Mouse (Mus musculus) megakaryocyte progenitor cell, adult 5-6 weeks (primary cell): ENCODE results near the gene Timp2. TPM values are rescaled to one million over a fixed set of nuclear protein-coding genes. Genes with fewer than 3 reads are reported as not detected.

Source experiments
- ATAC-seq: replicated peaks from 2 replicates; pipeline ENCODE4 v1.8.0; 2016; ENCODE audit warnings: mild to moderate bottlenecking, moderate TSS enrichment, inconsistent platforms; ENCODE audit not compliant: poor library complexity
- total RNA-seq, 2 experiments: library from RNA; stranded (forward) in 1 of 2; stranded (reverse) in 1 of 2; fragments of 157-497, 149-512 nt in 1 of 2; fragments of 200-1000 nt in 1 of 2; gene quantifications; 2 replicates each; pipeline versions ENCODE4 v1.2.3 to v1.2.4; 2015 to 2017

Timp2 gene
- total RNA-seq, 2 experiments from 2014 or later, result 9.5 to 9.7 TPM

DNA sequence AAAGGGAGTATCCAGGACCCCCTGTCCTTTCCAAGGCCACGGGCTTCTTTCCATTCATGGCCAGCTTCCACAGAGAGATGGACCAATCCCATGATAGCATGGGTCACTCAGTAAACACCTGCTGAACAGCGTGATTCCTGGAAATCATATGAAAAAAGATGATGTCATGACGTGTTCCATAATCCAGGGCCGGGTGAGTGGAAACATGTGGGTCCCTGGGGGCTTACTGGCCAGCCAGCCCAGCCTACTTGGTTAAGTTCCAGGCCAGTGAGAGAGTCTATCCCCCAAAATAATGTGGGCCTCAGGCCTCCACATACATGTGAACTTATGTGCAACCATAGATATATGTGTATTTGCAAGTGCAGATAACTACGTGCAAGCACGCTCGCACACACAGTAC lies 16.3 kb upstream of the Timp2 start:
- no peak for ATAC-seq

DNA sequence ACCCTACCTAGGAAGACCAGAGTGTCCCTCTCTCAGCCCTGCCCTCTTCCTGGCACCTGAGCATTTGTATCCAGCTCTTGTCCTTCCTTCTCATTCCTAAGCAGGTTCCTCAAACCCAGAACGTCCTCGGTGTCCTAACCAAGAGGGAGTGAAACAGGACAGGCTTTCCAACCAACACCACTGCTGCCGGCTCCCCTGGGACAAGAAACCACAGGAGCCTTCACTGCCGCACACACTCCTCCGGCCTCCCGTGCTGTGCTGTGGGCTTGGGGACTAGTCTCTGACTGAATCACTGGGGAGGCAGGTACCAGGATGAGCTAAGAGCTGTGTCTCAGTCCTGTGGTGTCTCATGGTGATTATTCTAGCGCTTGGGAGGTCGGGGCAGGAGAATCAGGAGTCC lies 14.1 kb upstream of the Timp2 start:
- no peak for ATAC-seq

DNA sequence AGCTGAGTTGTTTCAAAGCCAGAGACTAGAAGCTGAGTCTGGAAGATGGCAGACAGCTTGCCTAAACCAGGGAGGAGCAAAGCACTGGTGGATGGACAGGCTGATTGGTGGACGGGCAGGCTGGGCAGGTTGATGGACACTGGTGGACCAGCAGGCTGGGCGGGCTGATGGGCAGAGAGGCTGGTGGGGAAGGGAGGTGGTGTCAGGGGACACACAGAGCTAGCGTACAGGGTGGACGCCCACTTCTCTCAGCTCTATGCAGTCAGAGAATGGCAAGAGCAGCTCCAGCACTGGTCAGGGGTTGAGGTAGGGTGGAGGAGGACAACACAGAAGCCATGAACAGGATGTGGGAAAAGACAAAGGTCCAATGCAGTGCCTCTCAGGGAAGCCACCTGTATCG lies 13.7 kb upstream of the Timp2 start:
- no peak for ATAC-seq

DNA sequence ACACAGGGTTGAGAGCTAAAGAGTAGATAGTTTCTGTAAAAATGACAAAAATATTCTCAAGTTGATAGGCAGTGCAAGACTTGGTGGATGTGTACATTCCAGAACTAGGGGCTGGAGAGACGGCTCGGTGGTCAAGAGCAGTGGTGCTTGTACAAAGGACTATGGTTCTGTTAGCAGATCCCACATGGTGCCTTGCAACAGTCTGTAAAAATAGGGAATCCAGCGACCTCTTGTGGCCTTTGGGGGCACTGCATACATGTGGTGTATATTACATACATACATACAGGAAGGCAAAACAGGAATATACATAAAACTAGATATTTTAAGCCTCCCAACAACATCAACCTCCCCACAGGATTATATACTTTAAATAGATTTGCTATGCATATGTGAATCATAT lies 12.8 kb upstream of the Timp2 start:
- ATAC-seq, result peak; percentile 74; the same call in 1 of the 2 replicates

GRCm38 (mm10) chr11:118366559-118366958 lies 11.0 kb upstream of the Timp2 start:
- no peak for ATAC-seq

GRCm38 (mm10) chr11:118366108-118366507 lies 10.6 kb upstream of the Timp2 start:
- no peak for ATAC-seq

GRCm38 (mm10) chr11:118365171-118365570 lies 9.6 kb upstream of the Timp2 start:
- ATAC-seq, result no peak

DNA sequence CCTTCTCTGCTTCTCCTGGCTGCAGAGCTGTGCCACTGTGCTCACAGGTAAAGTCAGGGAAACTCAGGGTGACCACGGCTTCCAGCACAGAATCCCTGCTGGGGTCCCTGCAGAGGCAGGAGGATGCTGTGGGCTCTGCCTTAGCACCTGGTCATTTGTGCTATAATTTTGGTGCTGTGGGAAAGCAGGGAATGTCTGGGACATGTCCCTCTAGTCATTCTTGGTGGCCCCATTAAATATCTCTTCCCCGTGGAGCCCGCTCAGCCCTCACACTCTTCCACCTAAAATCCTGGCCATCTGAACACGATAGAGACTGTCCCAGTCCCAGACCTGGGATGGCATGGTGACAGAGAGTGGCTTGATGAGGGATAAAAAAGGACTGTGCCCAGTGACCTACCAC lies 8.5 kb upstream of the Timp2 start:
- no peak for ATAC-seq

GRCm38 (mm10) chr11:118362971-118363518 lies 7.5 kb upstream of the Timp2 start:
- ATAC-seq, result peak; percentile 79

GRCm38 (mm10) chr11:118362501-118362900 lies 7.0 kb upstream of the Timp2 start:
- ATAC-seq, result no peak

- no peak for ATAC-seq
Measured at GRCm38 (mm10) chr11:118360907-118361341, 5.4 kb upstream of the Timp2 start.

- no peak for ATAC-seq
Measured at GRCm38 (mm10) chr11:118360491-118360890, 5.0 kb upstream of the Timp2 start.

DNA sequence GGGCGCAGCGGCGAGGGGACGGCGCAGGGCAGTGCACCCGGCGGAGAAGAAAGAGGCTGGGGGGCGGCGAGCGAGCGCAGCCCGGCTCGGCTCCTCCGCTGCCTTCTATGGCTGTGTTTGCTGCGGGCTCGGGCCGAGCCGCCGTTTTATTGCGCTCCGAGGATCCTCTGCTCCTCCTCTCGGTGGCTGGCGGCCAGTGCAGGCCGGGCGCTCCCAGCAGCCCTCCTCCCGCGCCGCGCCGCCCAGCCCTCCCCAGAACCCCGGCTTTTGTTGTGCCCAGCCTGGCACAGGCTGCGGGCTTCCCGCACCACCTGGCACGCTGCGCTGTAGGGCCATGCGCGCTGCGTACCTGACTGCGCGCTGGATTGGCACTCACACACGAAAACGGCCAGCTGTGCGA lies 335 bp downstream of the Timp2 start:
- ATAC-seq, result peak; percentile 93

GRCm38 (mm10) chr11:118354636-118355191 lies 826 bp downstream of the Timp2 start:
- ATAC-seq, result peak; percentile 19

DNA sequence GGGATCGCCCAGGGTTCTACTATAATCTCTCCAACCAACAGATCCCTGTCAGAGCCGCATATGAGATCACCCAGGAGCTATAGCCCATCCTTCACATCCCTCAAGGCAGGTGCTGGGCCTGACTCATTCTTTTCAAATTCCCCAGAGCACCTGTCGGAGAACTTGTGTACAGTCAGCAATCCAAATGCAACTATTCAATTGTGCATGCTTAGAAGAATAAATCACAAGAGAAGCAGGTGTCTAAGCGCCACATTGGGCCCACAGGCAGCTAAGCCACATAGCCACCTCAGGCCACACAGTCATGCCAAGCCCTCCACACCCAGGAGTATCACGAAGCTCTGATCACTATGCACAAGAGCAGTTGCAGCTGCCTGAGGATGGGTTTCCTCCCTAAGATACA lies 6.0 kb downstream of the Timp2 start:
- ATAC-seq, result no peak

DNA sequence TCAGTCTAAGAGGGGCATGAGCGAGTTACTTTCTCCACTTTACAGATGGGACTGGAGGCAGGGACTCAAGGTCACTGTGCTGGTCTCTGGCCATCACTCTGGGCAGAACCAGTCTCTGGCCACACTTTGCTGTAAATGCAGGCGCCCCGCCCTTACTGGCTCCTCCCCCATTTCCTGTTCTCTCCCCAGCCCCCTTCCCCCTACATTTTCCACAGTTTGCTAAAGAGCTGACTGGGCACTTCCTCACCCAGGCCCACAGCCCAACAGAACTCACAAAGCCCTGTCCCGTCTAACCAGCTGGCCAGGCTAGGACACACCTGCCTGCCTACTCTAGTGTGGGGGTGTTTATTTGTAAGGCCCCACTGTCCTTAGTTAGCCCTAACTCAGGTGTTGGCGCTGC lies 6.7 kb downstream of the Timp2 start:
- ATAC-seq, result peak; percentile 70

- ATAC-seq, result peak; percentile 65
Measured at GRCm38 (mm10) chr11:118348419-118348818, 7.1 kb downstream of the Timp2 start.

- no peak for ATAC-seq
Measured at GRCm38 (mm10) chr11:118347911-118348310, 7.6 kb downstream of the Timp2 start.

DNA sequence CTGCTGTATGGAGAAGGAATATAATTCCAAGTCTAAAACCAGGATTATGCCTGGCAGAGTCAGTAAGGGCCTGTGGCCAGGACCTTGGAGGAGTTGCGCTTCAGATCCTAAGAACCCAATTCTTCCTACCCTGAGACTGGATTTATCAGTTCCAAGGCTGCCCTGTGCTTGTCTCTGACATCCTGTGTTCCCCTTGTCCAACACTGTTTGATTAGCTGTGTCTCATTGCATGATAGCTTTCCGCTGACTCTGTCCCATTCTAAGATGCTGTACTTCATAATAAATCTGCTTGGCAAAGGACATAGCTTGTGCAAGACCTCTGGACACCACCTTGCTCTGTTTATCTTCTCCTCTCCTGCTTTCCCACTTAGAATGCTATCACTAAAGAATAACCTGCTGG lies 8.1 kb downstream of the Timp2 start:
- no peak for ATAC-seq

GRCm38 (mm10) chr11:118346395-118347096 lies 9.0 kb downstream of the Timp2 start:
- ATAC-seq, result no peak

DNA sequence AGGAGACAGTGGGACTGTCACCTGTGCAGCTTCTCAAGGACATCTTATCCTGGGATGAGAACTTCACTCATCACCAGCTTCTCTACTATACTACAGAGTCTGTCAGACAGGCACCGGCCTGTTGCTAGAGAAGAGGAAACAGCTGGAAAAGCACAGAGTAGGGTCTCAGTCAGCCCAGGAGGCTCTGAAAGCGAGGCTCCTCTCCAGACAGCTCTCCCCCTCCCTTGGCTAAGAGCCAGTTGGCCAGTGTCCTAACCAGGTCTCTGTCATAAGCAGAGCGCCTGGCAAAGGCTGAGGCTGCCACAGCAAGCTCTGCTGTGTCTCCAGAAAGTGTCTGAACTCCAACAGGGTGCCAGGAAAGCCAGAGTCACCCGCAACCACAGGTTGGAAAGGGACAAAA lies 9.8 kb downstream of the Timp2 start:
- no peak for ATAC-seq

GRCm38 (mm10) chr11:118343629-118344028 lies 11.9 kb downstream of the Timp2 start:
- no peak for ATAC-seq
